Mouse (Mus musculus): ENCODE measurements around the gene Trip11.

- TF ChIP-seq CTCF (IDR thresholded peaks at IDR 0.05) (no peak), POLR2A (IDR thresholded peaks at IDR 0.05; ENCODE audit: insufficient read depth, low read depth, low read length) (no peak), EP300 (IDR thresholded peaks at IDR 0.05; ENCODE audit: insufficient read depth, low read depth, low read length) (no peak)
These were observed 89.9 kb downstream of the Trip11 start for GRCm38 (mm10) chr12:101823161-101823560.

Data from heart, adult 2 months (tissue).